Mouse (Mus musculus): Measurements from ENCODE around the gene Stkld1. TPM values are rescaled to one million over a fixed set of nuclear protein-coding genes. Genes with fewer than 3 reads are reported as not detected.

The Stkld1 gene
- polyA plus RNA-seq, 1 experiment from 2014 or later, result 0.20 TPM

GRCm38 (mm10) chr2:26973116-26973515, 39.3 kb downstream of the Stkld1 start, which contains the start of gene Adamts13:
Adamts13 (plus strand) TSS chr2:26973416.
- Histone ChIP-seq H3K9me3 (replicated peaks) (no peaks in the 10 kb centered on the region), H3K36me3 (no peaks in the 10 kb centered on the region), H3K4me3 (no peak within 1 kb of the TSS), H3K4me2 (no peak within 1 kb of the TSS), H3K9ac (no peak within 1 kb of the TSS), H3K27me3 (replicated peaks) (peaks cover 29% of the 10 kb centered on the region), H3K27ac (ENCODE audit: poor library complexity, severe bottlenecking) (no peak within 1 kb of the TSS), H3K4me1 (replicated peaks) (no peaks in the 10 kb centered on the region)
- ATAC-seq (ENCODE audit: insufficient number of reproducible peaks, low FRiP score), result no peak
- whole genome bisulfite sequencing, result 68% methylated on average over 3 of the region's 3 CpGs

- WGBS, result 30% methylated on average over 4 of the region's 4 CpGs
- Histone ChIP-seq H3K9ac (no peak overlapping the region), H3K27me3 (replicated peaks) (peaks cover 34% of the 10 kb centered on the region), H3K9me3 (replicated peaks) (no peaks in the 10 kb centered on the region), H3K36me3 (no peaks in the 10 kb centered on the region), H3K4me1 (replicated peaks) (no peaks in the 10 kb centered on the region), H3K4me2 (no peak overlapping the region), H3K4me3 (no peak overlapping the region), H3K27ac (ENCODE audit: poor library complexity, severe bottlenecking) (no peak overlapping the region)
- ATAC-seq (ENCODE audit: insufficient number of reproducible peaks, low FRiP score), result no peak
Measured at GRCm38 (mm10) chr2:26973960-26974359, 40.1 kb downstream of the Stkld1 start.

GRCm38 (mm10) chr2:26980361-26980760, 46.5 kb downstream of the Stkld1 start:
- ATAC-seq (ENCODE audit: insufficient number of reproducible peaks, low FRiP score), result no peak
- Histone ChIP-seq H3K9me3 (replicated peaks) (no peaks in the 10 kb centered on the region), H3K4me1 (replicated peaks) (no peaks in the 10 kb centered on the region), H3K4me2 (no peak overlapping the region), H3K27ac (ENCODE audit: poor library complexity, severe bottlenecking) (no peak overlapping the region), H3K9ac (no peak overlapping the region), H3K4me3 (no peak overlapping the region), H3K36me3 (no peaks in the 10 kb centered on the region), H3K27me3 (replicated peaks) (peaks cover 32% of the 10 kb centered on the region)
- WGBS, result 59% methylated on average over 1 of the region's 1 CpGs

GRCm38 (mm10) chr2:26984179-26984578, 50.3 kb downstream of the Stkld1 start:
- H3K4me2 ChIP-seq, result no peak overlapping the region
- no peaks in the 10 kb centered on the region for H3K9me3 ChIP-seq (replicated peaks)
- peaks cover 34% of the 10 kb centered on the region for H3K27me3 ChIP-seq (replicated peaks)
- no peak for ATAC-seq (ENCODE audit: insufficient number of reproducible peaks, low FRiP score)
- H3K36me3 ChIP-seq, result no peaks in the 10 kb centered on the region
- no peaks in the 10 kb centered on the region for H3K4me1 ChIP-seq (replicated peaks)
- no peak overlapping the region for H3K27ac ChIP-seq (ENCODE audit: poor library complexity, severe bottlenecking)
- WGBS, result 77% methylated on average over 2 of the region's 2 CpGs
- H3K9ac ChIP-seq, result no peak overlapping the region
- H3K4me3 ChIP-seq, result no peak overlapping the region

GRCm38 (mm10) chr2:26984640-26985039, 50.8 kb downstream of the Stkld1 start:
- H3K4me1 ChIP-seq (replicated peaks), result no peaks in the 10 kb centered on the region
- H3K27ac ChIP-seq (ENCODE audit: poor library complexity, severe bottlenecking), result no peak overlapping the region
- no peaks in the 10 kb centered on the region for H3K36me3 ChIP-seq
- WGBS, result 70% methylated on average over 5 of the region's 5 CpGs
- H3K27me3 ChIP-seq (replicated peaks), result peaks cover 34% of the 10 kb centered on the region
- H3K9me3 ChIP-seq (replicated peaks), result no peaks in the 10 kb centered on the region
- no peak for ATAC-seq (ENCODE audit: insufficient number of reproducible peaks, low FRiP score)
- H3K4me3 ChIP-seq, result no peak overlapping the region
- H3K9ac ChIP-seq, result no peak overlapping the region
- H3K4me2 ChIP-seq, result no peak overlapping the region

- WGBS, result 68% methylated on average over 3 of the region's 3 CpGs
Measured at GRCm38 (mm10) chr2:26993936-26994335, 60.1 kb downstream of the Stkld1 start.

GRCm38 (mm10) chr2:26997498-26997897, 63.7 kb downstream of the Stkld1 start:
- no peaks in the 10 kb centered on the region for H3K27me3 ChIP-seq (replicated peaks)
- WGBS, result 76% methylated on average over 1 of the region's 1 CpGs
- H3K27ac ChIP-seq (ENCODE audit: poor library complexity, severe bottlenecking), result no peak overlapping the region

More at GRCm38 (mm10) chr2:26993936-26994335, 60.1 kb downstream of the Stkld1 start:
- Histone ChIP-seq H3K4me1 (replicated peaks) (no peaks in the 10 kb centered on the region), H3K9me3 (replicated peaks) (no peaks in the 10 kb centered on the region), H3K36me3 (no peaks in the 10 kb centered on the region), H3K27ac (ENCODE audit: poor library complexity, severe bottlenecking) (no peak overlapping the region), H3K4me3 (no peak overlapping the region), H3K9ac (no peak overlapping the region), H3K27me3 (replicated peaks) (no peaks in the 10 kb centered on the region), H3K4me2 (no peak overlapping the region)
- no peak for ATAC-seq (ENCODE audit: insufficient number of reproducible peaks, low FRiP score)

GRCm38 (mm10) chr2:26997993-26998392, 64.1 kb downstream of the Stkld1 start:
- no peak overlapping the region for H3K9ac ChIP-seq
- no peaks in the 10 kb centered on the region for H3K27me3 ChIP-seq (replicated peaks)
- H3K27ac ChIP-seq (ENCODE audit: poor library complexity, severe bottlenecking), result no peak overlapping the region
- no peak for ATAC-seq (ENCODE audit: insufficient number of reproducible peaks, low FRiP score)
- H3K4me1 ChIP-seq (replicated peaks), result no peaks in the 10 kb centered on the region
- 91% methylated on average over 7 of the region's 7 CpGs for WGBS
- no peaks in the 10 kb centered on the region for H3K9me3 ChIP-seq (replicated peaks)
- H3K4me3 ChIP-seq, result no peak overlapping the region
- H3K36me3 ChIP-seq, result no peaks in the 10 kb centered on the region
- no peak overlapping the region for H3K4me2 ChIP-seq

More at GRCm38 (mm10) chr2:26997498-26997897, 63.7 kb downstream of the Stkld1 start:
- Histone ChIP-seq H3K9me3 (replicated peaks) (no peaks in the 10 kb centered on the region), H3K36me3 (no peaks in the 10 kb centered on the region), H3K4me1 (replicated peaks) (no peaks in the 10 kb centered on the region), H3K4me3 (no peak overlapping the region), H3K9ac (no peak overlapping the region), H3K4me2 (no peak overlapping the region)
- ATAC-seq (ENCODE audit: insufficient number of reproducible peaks, low FRiP score), result no peak

Other genes starting within 250 kb of the Stkld1 start
- gene Abo, start 69.1 kb upstream of the Stkld1 start, polyA plus RNA-seq (2016; fragmentation: Nextera tagmentation; extraction: Ambion mirVana), result not detected in 2 replicates
- gene Surf6, start 31.2 kb upstream of the Stkld1 start, polyA plus RNA-seq (2016; fragmentation: Nextera tagmentation; extraction: Ambion mirVana), result 16.0 and 18.6 TPM in 2 replicates
- 38.4 and 38.9 TPM in 2 replicates for gene Med22, start 23.4 kb upstream of the Stkld1 start, polyA plus RNA-seq (2016; fragmentation: Nextera tagmentation; extraction: Ambion mirVana)
- gene Rpl7a, start 23.3 kb upstream of the Stkld1 start, polyA plus RNA-seq (2016; fragmentation: Nextera tagmentation; extraction: Ambion mirVana), result 333 and 341 TPM in 2 replicates
- 30.5 and 31.4 TPM in 2 replicates for gene Surf2, start 17.7 kb upstream of the Stkld1 start, polyA plus RNA-seq (2016; fragmentation: Nextera tagmentation; extraction: Ambion mirVana)
- 39.2 and 40.5 TPM in 2 replicates for gene Surf1, start 17.5 kb upstream of the Stkld1 start, polyA plus RNA-seq (2016; fragmentation: Nextera tagmentation; extraction: Ambion mirVana)
- gene Surf4, start 119 bp upstream of the Stkld1 start, polyA plus RNA-seq (2016; fragmentation: Nextera tagmentation; extraction: Ambion mirVana), result 202 and 205 TPM in 2 replicates
- 27.7 and 29.6 TPM in 2 replicates for gene Rexo4, start 30.3 kb downstream of the Stkld1 start, polyA plus RNA-seq (2016; fragmentation: Nextera tagmentation; extraction: Ambion mirVana)
- not detected in 2 replicates for gene Adamts13, start 39.4 kb downstream of the Stkld1 start, polyA plus RNA-seq (2016; fragmentation: Nextera tagmentation; extraction: Ambion mirVana)
- 40.0 and 41.6 TPM in 2 replicates for gene Cacfd1, start 75.9 kb downstream of the Stkld1 start, polyA plus RNA-seq (2016; fragmentation: Nextera tagmentation; extraction: Ambion mirVana)
- 0.10 and 0.47 TPM in 2 replicates for gene Slc2a6, start 94.0 kb downstream of the Stkld1 start, polyA plus RNA-seq (2016; fragmentation: Nextera tagmentation; extraction: Ambion mirVana)
- 0.17 and 0.18 TPM in 2 replicates for gene Mymk, start 138.1 kb downstream of the Stkld1 start, polyA plus RNA-seq (2016; fragmentation: Nextera tagmentation; extraction: Ambion mirVana)
- 10.9 and 12.2 TPM in 2 replicates for gene Adamtsl2, start 145.3 kb downstream of the Stkld1 start, polyA plus RNA-seq (2016; fragmentation: Nextera tagmentation; extraction: Ambion mirVana)
- 0.50 and 0.56 TPM in 2 replicates for gene Fam163b, start 208.4 kb downstream of the Stkld1 start, polyA plus RNA-seq (2016; fragmentation: Nextera tagmentation; extraction: Ambion mirVana)
- gene Dbh, start 231.2 kb downstream of the Stkld1 start, polyA plus RNA-seq (2016; fragmentation: Nextera tagmentation; extraction: Ambion mirVana), result 0.15 and 0.28 TPM in 2 replicates

Measured in heart, embryonic 12.5 days (tissue).